Mouse (Mus musculus): ENCODE results near the gene Fas. TPM values are rescaled to one million over a fixed set of nuclear protein-coding genes. Genes with fewer than 3 reads are reported as not detected.

The Fas gene
- total RNA-seq (2021), result 1 to 10 TPM in 1 of 2 experiments, not detected in 1; 1.2 TPM
- long read RNA-seq, partial matches to known transcripts, result 0 of 1 reads
- long read RNA-seq, other reads (novel, unspliced or antisense), result 0 of 1 reads

DNA sequence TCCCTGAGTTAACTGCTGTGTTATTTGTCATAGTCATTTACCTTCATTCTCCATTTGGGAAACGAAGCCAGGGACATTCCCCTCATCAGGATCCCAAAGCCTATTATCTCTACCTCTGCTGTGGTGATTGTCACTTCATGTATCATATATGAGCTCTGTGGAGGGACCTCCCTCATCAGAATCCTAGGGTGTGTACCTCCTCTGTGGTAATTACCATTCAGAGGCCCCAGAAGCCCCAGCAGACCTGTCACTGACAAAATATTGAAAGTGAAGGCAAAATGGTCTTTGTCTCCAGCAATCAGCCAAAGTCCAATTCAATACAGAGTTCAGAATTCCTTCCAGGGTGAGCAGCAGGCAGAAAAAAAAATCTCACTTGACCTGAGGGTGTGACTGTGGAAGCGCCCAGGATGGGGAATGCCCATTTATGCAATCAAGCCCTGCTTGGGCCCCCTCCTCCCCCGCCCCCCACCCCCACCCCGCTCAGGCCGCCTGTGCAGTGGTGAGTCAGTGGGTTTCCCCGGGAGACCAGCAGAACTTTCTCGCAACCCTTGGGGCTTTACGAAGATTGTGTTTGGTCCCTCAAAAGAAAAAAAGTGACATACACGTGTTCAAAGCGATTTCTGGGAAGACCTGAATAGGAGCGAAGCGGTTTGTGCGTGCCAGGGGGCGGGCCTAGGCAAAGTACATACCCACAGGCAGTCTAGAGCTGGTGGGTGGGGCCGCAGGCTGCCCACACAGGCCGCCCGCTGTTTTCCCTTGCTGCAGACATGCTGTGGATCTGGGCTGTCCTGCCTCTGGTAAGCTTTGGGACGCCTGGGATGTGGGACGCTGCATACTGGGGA, at the start of gene Fas:
Gene Fas, plus strand, starts transcription at position 719 of the 842 bp plus-strand sequence.
- peak; percentile 22 to 37 for DNase-seq (ENCODE audit: low spot score in 2 of 2)

DNA sequence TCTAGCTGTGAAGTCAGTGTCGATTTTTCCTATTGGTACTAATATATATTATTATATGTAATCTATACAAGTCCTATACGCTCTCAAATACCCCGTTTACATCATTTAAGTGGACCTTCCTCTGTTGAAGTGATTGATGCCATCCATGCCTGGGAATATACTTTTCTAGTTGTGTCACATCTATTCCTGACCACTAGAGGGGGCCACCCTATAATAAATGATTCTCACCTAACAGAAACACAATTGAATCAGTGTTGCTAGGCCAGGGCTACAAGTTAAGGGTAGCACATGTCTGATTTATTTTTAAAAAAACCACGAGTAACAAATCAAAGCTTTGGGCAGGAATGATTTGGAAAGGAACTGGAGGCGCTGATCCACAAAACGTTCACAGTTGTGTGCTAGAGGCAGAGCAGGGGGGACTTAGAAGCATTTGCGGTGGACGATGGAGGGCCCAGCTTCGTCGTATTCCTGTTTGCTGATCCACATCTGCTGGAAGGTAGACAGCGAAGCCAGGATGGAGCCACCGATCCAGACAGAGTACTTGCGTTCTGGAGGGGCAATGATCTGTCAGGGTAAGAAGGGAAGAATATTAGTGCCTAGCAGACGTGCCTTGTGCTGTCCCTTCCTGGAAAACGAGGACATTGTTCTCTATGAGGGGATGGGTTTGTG, 49.1 kb upstream of the Fas start:
- DNase-seq (ENCODE audit: low spot score in 2 of 2), result peak in 1 of 2 experiments; percentile 36

DNA sequence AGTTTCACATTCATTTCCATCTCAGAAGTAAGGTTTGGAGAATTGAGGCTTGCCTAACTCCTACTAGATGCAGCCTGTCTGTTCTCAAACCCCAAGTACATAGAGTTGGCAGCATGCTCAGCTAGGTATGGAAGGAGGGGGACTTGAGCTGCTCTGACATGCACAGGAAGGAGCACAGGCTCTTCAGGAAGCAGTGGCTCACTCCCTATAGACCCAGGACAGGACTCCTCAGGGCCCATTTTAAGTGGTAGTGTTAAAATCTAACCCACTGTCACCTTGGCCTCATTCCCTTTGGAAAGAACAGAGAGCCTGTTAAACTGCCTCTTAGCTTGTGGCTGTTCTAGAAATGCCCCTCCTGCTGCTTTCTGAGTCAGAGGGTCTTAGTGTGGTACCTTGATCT, 47.5 kb upstream of the Fas start:
- no peak for DNase-seq (ENCODE audit: low spot score in 2 of 2)

DNA sequence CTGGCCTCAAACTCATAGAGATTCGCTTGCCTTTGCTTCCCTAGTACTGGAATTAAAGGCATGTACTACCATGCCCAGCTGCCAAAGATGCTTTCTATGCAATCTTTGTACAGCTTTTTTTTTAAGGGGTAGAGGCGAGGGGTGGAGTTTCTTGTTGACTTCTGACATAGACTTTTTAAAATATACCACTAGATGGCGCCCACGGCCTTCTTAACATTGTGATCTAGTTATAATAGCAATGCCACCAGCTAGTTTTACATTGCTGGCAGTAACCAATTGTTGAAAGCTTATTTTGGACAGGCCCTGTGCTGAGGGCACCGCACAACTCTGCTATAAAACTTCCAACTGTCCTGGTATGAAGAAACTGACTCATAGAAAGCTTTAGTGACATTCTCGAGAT, 46.4 kb upstream of the Fas start:
- peak; percentile 51 to 63 for DNase-seq (ENCODE audit: low spot score in 2 of 2)

DNA sequence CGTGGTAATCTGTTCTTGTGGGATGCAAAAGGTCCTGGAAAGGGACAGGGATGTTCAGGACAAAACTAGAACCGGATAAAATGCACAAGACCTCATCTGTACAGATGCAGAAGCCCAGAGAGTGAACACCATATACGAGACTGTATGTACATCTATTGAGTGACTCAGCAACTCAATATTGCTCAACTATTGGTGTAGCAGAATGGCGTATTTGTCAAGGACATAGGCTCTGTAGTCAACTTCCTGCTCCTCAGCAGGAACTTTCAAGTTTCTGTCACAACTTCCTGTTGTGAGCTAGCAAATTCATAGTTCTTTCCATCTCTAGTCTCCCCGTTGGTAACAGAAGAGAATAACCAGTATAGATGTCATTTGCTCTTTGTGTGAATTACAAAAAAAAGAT, 41.9 kb upstream of the Fas start:
- no peak for DNase-seq (ENCODE audit: low spot score in 2 of 2)

DNA sequence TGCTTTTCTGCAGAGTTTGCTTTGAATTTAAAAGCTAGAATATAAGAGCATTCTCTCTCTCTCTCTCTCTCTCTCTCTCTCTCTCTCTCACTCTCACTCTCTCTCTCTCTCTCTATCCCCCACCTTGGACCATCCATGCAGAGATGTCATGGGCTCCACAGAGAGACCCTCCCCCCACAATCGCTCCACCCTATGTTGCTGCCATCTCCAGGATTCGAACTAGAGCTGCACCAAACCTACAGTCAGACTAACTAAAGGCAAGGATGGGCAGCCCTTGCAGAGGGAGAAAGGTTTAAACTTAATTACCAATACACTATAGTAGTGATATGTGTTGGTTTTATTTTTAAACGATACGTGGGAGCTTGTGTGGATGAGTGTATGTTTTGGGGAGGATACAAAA, 39.8 kb upstream of the Fas start:
- no peak for DNase-seq (ENCODE audit: low spot score in 2 of 2)

DNA sequence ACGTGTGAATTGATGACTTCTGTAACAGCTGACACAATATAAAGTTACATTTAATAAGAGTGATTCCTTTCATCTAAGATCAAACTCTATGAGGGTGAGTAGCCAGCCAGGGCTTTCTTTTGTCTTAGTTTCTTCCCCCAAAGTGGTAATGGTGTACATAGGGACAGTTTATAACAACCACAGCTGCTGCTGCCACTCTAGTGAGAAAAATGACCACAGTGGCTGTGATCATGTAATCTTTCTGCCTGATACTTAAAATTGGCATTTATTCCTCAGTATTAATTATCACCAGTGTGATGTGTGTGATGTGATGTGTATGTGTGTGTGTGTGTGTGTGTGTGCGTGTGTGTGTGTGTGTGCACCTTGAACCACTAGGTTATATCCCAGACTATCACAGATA, 38.6 kb upstream of the Fas start:
- DNase-seq (ENCODE audit: low spot score in 2 of 2), result no peak

DNA sequence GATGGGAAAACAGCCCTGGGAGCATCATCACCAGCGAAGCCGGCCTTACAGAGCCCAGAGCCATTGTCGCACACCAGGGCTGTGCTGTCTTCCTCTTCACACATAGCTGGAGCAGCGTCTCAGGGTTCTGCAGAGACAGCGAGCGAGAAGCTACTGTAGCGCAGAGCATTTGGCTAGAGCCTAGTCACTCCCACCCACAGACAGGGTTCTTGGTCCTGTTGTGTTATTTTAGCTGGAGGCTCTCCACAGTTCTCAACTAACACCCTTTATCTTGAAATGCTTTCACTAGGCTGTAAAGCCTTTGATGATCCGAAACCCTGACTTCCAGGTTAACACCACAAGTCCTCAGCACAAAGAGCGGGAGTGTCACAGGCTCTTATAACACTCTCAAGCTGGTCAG, 38.0 kb upstream of the Fas start:
- DNase-seq (ENCODE audit: low spot score in 2 of 2), result no peak

DNA sequence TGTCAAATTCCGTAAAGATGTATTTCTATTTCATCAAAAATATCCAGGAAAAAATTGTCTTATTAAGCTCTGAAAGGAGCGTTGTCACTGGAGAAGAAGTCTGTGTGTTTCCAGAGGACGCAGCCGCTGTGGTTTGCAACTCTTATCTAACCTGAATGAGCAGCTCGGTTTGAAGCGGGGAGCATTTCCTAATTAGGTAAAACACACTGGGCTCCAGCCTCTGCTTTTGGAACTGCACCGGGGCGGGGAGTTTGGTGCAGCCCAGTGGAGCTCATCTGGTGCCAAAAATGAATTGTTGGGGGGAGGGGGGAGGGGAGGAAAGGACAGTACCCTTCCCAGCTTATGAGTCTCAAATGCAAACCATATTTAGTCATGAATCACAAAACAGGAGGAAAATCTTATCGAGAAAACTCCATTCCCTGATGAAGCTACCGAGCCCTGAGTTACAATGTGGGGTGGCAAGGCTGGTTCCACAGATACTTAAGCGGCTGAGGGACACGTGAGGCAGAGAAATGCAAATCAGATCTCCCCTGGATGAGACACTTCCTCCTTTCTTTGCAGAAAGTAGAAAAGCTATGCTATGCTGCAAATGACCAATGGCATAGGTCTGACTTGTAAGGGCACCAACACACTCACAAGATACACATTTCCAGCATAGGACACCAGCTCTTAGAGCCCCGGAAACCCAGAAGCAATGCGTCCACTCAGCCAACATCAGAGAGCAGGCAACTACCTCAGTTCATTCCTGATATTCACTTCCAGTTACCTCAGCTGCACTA, 36.2 kb upstream of the Fas start:
- no peak for DNase-seq (ENCODE audit: low spot score in 2 of 2)

DNA sequence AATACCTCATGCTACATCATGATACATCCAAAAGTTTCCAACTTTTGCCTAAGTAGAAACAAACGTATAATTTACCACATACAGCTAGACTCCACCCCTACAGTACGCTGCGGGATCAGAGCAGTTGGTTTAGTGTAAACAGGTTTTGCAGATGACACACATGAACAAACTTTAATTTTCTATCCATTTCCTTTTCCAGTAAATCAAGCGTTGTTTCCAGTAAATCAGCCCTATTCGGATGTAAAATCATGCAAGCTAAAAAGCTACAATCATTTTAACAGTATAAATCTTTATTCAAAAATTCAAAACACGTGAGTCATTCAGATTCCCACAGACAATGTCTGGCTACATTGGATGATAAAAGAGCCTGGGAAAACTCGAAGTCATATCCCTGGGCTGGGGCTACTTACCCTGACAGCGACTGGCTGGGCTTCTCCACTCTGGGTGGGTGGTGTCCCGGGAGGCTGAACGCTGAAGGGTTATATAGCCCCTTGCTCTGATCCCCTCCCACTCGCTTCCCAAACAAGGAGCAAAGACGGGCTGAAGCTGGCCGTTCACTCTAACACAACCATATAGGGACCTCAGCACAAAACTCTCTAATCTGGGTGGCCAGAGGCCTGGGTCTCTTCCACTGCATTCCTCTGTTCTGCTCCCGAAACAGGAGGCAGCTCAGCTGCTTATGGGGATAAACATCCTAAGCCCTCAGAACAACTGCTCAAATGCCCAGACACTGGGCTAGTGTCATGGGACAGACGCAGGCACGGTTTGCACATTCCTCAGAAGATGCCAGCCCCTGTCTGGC, 35.4 kb upstream of the Fas start, which contains the start of gene Acta2:
Gene Acta2, minus strand, starts transcription at position 711 of the 802 bp plus-strand sequence.
- no peak for DNase-seq (ENCODE audit: low spot score in 2 of 2)

DNA sequence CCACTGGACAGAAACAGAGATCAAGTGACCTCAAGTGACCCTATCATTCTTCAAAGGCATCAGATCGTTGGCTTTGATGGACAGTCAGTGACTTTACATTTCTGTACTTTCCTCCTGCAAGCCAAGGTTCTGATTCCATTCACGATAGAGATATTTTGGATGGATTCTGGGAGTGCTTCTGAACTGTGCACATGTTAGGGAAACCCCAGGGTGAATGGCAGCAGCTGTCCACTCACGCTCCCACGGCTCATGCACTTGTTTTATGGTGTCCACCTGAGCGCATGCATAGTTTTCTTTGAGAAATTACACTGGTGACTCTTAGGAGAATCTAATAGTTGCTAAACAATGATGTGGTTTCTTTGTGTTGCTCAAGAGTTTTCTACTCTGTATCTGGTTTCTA, 34.3 kb upstream of the Fas start:
- no peak for DNase-seq (ENCODE audit: low spot score in 2 of 2)

DNA sequence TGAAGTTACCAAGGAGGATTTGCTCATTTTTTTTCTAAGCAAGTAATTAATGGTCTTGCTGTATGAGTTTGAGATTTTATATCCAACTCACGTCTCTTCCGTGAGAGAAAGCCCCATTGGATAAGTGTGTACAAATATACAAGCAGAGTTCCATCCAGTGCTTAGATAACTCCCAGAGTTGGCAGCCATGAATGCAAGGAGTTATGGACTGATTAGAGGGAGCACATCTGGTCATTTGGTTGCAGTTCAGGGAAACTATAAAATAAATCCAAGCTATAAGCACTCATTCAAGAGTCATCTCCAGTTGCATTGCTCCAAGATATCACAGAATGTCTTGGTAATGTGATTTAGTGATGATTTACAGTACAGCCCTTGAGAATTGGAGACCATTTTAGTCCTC, 33.5 kb upstream of the Fas start:
- no peak for DNase-seq (ENCODE audit: low spot score in 2 of 2)

DNA sequence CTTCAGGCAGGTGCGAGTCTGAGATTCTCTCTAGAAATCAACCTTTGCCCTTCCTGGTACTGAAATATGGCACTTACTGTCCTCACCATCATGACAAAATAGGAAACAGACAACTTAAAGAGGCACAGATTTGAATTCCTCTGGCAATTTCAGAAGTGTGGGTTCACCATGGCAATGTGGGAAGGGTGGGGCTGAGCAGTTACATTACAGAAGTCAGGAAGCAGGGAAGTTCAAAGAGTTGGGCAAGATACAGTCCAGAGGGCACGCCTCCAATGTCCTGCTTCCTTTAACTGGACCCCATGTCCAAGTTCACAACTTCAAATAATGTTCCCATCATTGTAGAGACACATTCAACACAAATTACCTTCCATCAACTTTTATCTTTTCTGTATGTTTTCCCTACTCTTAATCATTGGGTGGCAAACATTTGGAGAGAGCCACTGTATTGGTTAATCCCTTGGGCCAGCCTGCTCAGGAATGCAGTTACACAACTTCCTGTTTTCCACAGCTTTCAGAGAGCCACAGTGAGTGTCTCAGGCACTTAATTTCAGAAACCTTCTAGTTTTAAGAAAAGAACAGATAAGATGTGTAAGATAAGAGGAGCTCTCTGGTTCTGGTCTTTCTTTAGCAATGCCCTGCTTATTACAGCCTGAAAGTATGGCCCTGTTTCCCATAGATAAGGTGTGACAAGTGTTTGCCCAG, 28.0 kb upstream of the Fas start:
- DNase-seq (ENCODE audit: low spot score in 2 of 2), result no peak

DNA sequence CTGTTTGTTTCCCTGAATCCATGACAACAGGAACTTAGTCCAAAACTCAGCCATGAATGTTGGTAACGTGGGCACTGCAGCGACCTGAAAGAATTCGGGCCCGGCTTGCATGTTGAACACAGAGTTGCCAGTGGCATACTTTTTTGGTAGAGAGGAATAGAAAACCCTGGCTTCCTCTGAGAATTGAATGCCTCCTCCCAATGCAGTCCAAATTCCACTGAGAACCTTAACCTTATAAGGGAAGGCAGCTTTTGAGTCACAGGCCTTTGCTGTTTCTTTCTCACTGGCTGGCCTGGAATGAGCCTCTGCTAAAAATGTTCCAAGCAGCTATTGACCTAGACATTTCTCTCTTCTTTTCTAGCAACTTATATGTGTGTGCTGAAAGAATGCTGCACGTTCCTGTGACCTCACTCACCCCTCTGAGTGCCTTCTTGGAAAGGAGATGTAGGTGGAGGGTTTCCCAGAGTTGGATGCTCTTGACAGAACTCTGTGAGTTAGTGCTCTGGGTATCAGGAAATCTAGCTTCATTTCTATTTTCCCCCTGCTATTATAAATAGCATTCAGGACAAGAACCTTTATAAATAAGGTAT, 24.8 kb upstream of the Fas start:
- no peak for DNase-seq (ENCODE audit: low spot score in 2 of 2)

DNA sequence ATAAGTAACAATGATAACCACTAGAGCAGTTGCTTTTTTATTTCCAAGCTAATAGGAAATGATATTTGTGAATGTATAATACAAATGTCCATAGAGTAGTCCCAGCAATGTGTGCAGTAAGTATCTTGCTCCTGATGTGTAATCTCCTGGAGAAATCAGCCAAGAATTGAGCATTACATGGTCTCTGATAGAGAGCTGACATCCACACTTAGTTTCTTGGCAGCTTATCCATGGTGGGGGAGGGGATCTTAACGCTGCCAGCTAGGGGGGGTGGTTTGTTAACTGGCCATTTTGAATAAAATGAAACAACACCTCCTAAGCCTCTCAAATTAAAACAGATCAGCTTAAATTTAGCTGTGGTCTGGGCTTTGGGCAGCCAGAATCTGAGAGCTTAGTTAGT, 21.5 kb upstream of the Fas start:
- DNase-seq (ENCODE audit: low spot score in 2 of 2), result no peak

DNA sequence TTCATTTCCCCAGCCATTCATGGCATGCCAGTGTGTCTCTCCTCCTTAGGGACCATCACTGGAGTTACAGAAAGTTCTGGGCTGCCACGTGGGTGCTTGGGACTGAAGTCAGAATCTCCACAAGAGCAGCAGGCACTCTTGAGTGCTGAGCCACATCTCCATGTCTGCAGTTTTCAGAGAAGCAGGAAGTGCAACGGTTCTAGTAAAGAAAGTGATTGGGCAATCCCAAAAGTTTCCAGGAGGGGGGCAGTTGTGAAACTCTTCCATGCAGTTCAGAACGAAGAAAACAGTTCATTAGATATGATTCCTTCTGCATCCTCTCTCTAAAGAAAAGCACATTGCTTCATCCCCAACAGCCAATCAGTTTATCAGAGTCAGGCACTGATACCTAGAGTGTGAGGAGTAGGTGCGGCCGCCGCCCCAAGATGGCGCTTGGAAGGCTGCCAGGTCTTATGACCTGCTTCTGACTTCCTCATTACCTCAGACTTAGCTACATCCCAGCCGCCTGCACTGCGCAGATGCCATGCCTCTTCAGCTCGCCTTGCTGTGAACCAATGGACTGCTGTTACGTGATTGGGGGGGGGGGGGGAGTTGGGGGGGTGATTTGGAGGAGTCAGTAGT, 20.2 kb upstream of the Fas start:
- no peak for DNase-seq (ENCODE audit: low spot score in 2 of 2)

DNA sequence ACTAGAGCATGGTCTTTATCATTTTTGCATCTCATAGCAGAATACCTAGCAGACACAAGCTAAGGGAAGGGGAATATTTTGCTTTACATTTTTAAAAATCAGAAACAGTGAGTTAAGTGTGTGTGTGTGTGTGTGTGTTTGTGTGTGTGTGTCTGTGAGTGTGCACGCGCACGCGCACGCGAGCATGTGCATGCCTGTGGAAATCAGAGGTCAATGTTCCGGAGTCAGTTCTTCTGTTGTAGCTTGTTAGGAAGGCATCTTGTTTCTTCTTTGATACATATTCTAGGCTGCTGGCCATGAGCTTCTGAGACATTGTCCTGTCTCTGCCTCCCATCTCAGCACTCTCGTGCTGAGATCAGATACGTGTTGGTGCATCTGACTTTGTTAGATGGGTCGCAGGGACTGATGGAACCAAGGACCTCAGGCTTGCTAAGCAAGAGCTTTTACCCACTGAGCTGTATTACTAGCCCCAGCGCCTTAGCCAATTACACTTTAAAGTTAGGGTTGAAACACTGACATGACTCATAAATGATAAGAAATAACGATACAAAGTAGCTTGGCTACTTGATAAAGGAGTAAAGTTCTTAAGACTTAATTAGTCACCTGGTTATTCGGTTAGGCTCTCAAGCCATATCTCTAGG, 19.5 kb upstream of the Fas start:
- DNase-seq (ENCODE audit: low spot score in 2 of 2), result no peak

DNA sequence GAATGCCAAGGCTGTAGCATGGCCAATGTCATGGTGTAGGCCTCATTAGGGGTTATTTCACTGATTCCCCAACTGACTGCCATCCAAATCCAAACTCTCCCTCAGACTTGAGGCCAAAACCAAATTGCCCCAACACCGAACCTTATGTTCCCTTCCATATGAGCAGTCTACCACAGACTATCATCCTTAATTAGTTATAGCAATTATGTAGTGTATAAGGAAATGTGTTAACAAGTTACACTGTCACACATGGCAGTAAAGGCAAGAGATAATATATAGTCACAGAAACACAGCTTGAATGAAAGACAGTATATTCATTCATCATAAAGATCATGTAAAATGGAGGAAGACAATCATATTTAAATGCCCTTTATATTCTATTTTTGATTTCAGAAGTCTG, 17.4 kb upstream of the Fas start:
- no peak for DNase-seq (ENCODE audit: low spot score in 2 of 2)

DNA sequence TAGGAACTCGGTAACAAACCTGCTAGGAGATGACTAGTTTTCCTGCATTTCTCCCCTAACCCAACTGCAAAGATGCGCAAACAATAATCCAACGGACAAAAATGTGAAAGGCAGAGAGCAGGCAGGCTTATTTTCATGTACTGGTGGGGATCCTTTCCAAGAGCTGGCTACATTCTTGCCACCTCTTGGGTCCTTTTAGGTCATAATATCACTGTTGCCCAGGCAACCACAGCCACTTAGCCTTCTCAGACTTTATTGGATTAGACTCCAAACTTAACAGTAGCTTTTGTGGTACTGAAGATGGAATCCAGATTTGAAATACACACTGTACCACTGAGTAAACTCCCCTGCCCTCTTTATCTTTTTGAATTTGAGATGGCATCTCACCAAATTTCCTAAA, 12.4 kb upstream of the Fas start:
- no peak for DNase-seq (ENCODE audit: low spot score in 2 of 2)
